Mouse (Mus musculus): ENCODE measurements around the gene Pld1.

DNA sequence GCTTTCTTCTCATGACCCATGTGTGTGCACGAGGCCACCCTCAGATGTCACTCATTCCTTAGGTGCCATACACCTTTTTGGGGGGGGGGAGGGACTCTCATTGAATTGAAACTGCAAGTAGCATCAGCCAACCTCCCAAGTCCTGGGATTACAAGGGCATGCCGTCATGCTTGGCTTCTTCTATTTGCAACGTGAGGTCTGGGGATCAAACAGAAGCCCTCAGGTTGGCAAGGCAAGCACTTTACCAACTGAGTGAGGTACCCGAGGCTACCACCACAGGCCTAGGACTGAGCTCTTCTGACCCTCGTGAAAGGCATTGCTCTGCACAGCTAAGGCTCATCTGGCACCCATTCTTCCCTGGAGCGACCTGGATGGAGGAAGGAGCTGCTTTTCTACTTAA lies 65.8 kb downstream of the Pld1 start:
- TF ChIP-seq FLI1 (IDR thresholded peaks at IDR 0.05; ENCODE audit: low read length) (no peak), GATA1 (IDR thresholded peaks at IDR 0.05; ENCODE audit: borderline replicate concordance, low read length) (no peak)

All from megakaryocyte, embryonic 14.5 days (primary cell).